Mouse (Mus musculus): ENCODE measurements around the gene Olfr611. TPM values are rescaled to one million over a fixed set of nuclear protein-coding genes. Genes with fewer than 3 reads are reported as not detected.
"Not testable (repeated sequence)": the region's sequence is repeated elsewhere in the genome, so short reads cannot be mapped to it uniquely, and the experiment has no call there.

The Olfr611 gene
- not detected in 2 replicates for polyA plus RNA-seq (2014; fragmentation: Nextera tagmentation; extraction: Ambion mirVana)

DNA sequence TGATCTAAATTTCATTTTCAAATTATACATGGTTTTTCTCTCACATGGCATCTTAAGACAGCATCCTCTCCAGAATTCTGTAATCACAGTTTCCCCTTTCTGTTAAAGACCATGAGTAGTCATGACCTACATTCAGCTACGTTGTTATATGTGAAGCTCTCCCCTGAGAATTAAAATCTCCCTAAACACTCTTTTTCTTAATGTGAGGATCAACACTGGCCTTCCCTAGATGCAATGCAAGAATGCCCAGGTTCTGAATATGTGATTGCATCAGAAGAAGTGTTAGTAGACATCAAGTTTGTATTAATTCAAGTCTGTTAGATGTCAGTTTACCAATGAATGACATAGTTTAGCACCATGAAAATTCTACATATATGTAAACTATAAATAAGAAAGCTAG is at the start of gene Olfr611:
Olfr611 (minus strand) TSS at position 101 of the 400 bp plus-strand sequence.
- not testable (repeated sequence) for H3K4me1 ChIP-seq (replicated peaks; ENCODE audit: control insufficient read depth, insufficient read depth, low read length); H3K4me3 ChIP-seq (ENCODE audit: low read depth, low read length); H3K4me2 ChIP-seq (ENCODE audit: low read length); H3K36me3 ChIP-seq (ENCODE audit: control insufficient read depth, insufficient read depth, low read length); DNase-seq (ENCODE audit: low spot score); H3K9me3 ChIP-seq (ENCODE audit: control insufficient read depth, low read length); ATAC-seq (replicated peaks; ENCODE audit: low FRiP score, low TSS enrichment, low read depth); H3K27ac ChIP-seq (ENCODE audit: low read depth); H3K9ac ChIP-seq (ENCODE audit: low read length); H3K27me3 ChIP-seq (replicated peaks; ENCODE audit: control insufficient read depth, insufficient read depth, low read length)
- 67% methylated on average over 1 of the region's 1 CpGs for WGBS

DNA sequence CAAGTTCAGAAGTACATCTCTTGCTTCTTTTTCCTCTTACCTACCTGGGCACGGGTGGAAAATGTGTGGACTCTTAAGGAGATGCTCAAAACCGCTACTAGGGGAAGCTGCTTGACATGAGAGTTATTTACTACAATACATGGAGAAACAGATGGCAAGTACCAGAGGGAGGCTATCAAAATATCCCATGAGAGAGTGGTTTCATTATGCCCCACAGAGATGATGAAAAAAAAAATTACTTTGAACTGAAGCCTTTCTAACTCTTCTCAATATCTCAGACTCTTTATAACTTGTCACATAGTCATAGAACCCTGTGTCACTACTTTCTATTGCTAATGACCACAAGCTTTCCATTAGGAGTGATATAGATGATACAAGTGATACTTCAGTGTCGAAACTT is 48.4 kb upstream of the Olfr611 start, which contains the start of gene Olfr616:
Olfr616 (minus strand) TSS at position 101 of the 400 bp plus-strand sequence.
- ATAC-seq (replicated peaks; ENCODE audit: low FRiP score, low TSS enrichment, low read depth) (no peak), DNase-seq (ENCODE audit: low spot score) (no peak)
- Histone ChIP-seq H3K9ac (ENCODE audit: low read length) (no peak within 1 kb of the TSS), H3K4me2 (ENCODE audit: low read length) (no peak within 1 kb of the TSS), H3K27ac (ENCODE audit: low read depth) (no peak within 1 kb of the TSS), H3K36me3 (ENCODE audit: control insufficient read depth, insufficient read depth, low read length) (no peaks in the 10 kb centered on the region), H3K9me3 (ENCODE audit: control insufficient read depth, low read length) (no peaks in the 10 kb centered on the region), H3K27me3 (replicated peaks; ENCODE audit: control insufficient read depth, insufficient read depth, low read length) (no peaks in the 10 kb centered on the region), H3K4me1 (replicated peaks; ENCODE audit: control insufficient read depth, insufficient read depth, low read length) (no peaks in the 10 kb centered on the region), H3K4me3 (ENCODE audit: low read depth, low read length) (no peak within 1 kb of the TSS)
- WGBS = 83% methylated on average over 3 of the region's 3 CpGs

DNA sequence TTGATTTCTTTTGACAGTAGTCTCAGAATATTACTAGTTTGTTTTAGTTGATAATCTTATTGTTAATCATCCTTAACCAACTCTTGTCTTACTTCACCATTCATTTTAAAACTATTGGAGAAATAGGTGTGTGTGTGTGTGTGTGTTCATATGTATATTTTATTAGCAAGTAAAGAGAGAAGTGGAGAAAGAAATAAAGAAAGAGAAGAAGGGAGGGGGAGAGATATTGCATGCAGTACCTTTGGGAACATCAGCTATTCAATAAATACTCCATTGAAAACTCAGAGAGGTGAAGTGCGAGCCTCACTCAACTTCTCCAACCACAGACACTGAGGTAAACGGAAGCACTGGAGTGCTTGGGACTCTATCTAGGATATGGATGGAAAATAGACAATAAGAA is 35.1 kb upstream of the Olfr611 start, which contains the start of gene Olfr615:
Olfr615 (plus strand) TSS at position 301 of the 400 bp plus-strand sequence.
- ATAC-seq (replicated peaks; ENCODE audit: low FRiP score, low TSS enrichment, low read depth) (no peak), DNase-seq (ENCODE audit: low spot score) (no peak)
- no peak within 1 kb of the TSS for H3K4me3 ChIP-seq (ENCODE audit: low read depth, low read length)
- no peaks in the 10 kb centered on the region for H3K9me3 ChIP-seq (ENCODE audit: control insufficient read depth, low read length)
- no peaks in the 10 kb centered on the region for H3K36me3 ChIP-seq (ENCODE audit: control insufficient read depth, insufficient read depth, low read length)
- no peaks in the 10 kb centered on the region for H3K4me1 ChIP-seq (replicated peaks; ENCODE audit: control insufficient read depth, insufficient read depth, low read length)
- no peak within 1 kb of the TSS for H3K27ac ChIP-seq (ENCODE audit: low read depth)
- no peaks in the 10 kb centered on the region for H3K27me3 ChIP-seq (replicated peaks; ENCODE audit: control insufficient read depth, insufficient read depth, low read length)
- 90% methylated on average over 2 of the region's 2 CpGs for WGBS
- H3K9ac ChIP-seq (ENCODE audit: low read length) = no peak within 1 kb of the TSS
- no peak within 1 kb of the TSS for H3K4me2 ChIP-seq (ENCODE audit: low read length)

DNA sequence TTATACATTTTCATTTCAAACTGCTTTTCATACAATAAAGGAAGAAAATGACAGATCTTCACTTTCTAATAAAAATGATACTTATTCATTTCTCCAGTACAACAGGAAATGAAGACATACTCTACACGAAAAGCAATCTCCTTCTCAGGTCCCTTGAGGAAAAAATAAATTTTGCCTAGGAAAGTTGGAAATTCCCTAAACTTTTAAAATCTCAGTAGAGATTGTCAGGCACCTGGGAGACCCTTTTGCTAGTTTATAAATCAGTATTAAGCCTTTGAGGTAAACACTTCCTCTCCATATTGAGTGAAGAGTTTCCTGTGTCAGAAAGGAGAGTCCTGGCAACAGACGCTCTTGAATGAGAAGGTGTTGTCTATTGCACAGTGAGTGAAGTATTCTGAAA is 27.1 kb upstream of the Olfr611 start, which contains the start of gene Olfr613:
Olfr613 (plus strand) TSS at position 301 of the 400 bp plus-strand sequence.
- Histone ChIP-seq H3K27ac (ENCODE audit: low read depth) (no peak within 1 kb of the TSS), H3K9ac (ENCODE audit: low read length) (no peak within 1 kb of the TSS), H3K4me1 (replicated peaks; ENCODE audit: control insufficient read depth, insufficient read depth, low read length) (no peaks in the 10 kb centered on the region), H3K27me3 (replicated peaks; ENCODE audit: control insufficient read depth, insufficient read depth, low read length) (no peaks in the 10 kb centered on the region), H3K4me2 (ENCODE audit: low read length) (no peak within 1 kb of the TSS), H3K36me3 (ENCODE audit: control insufficient read depth, insufficient read depth, low read length) (no peaks in the 10 kb centered on the region), H3K9me3 (ENCODE audit: control insufficient read depth, low read length) (no peaks in the 10 kb centered on the region), H3K4me3 (ENCODE audit: low read depth, low read length) (no peak within 1 kb of the TSS)
- WGBS = 82% methylated on average over 2 of the region's 2 CpGs
- ATAC-seq (replicated peaks; ENCODE audit: low FRiP score, low TSS enrichment, low read depth) = no peak
- DNase-seq (ENCODE audit: low spot score) = no peak

DNA sequence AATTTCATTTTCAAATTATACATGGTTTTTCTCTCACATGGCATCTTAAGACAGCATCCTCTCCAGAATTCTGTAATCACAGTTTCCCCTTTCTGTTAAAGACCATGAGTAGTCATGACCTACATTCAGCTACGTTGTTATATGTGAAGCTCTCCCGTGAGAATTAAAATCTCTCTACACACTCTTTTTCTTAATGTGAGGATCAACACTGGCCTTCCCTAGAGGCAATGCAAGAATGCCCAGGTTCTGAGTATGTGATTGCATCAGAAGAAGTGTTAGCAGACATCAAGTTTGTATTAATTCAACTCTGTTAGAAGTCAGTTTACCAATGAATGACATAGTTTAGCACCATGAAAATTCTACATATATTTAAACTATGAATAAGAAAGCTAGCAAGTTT is 22.0 kb upstream of the Olfr611 start, which contains the start of gene Olfr612:
Olfr612 (minus strand) TSS at position 101 of the 400 bp plus-strand sequence.
- not testable (repeated sequence) for ATAC-seq (replicated peaks; ENCODE audit: low FRiP score, low TSS enrichment, low read depth); H3K27me3 ChIP-seq (replicated peaks; ENCODE audit: control insufficient read depth, insufficient read depth, low read length); H3K4me3 ChIP-seq (ENCODE audit: low read depth, low read length); H3K9ac ChIP-seq (ENCODE audit: low read length); H3K4me2 ChIP-seq (ENCODE audit: low read length); H3K36me3 ChIP-seq (ENCODE audit: control insufficient read depth, insufficient read depth, low read length); H3K4me1 ChIP-seq (replicated peaks; ENCODE audit: control insufficient read depth, insufficient read depth, low read length); H3K9me3 ChIP-seq (ENCODE audit: control insufficient read depth, low read length); H3K27ac ChIP-seq (ENCODE audit: low read depth); DNase-seq (ENCODE audit: low spot score)
- 80% methylated on average over 2 of the region's 2 CpGs for WGBS

DNA sequence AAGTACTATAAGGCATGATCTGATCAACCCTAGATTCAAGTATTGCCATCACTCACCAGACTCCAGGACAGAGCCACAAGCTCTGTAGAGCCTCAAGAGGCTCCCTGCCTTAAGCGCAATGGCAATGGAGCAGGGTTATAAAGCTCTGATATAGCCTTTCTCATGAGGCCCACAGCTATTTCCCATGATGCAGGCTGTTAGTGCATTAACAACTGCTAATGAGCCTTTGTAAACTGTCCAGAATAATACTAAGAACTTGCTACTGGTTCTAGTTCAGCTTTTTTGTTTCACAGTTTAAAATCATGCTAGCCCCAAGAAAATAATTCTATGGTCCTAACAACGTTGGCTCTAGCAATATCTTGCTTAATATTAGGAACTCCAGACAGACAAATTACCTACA is 8.6 kb downstream of the Olfr611 start, which contains the start of gene Olfr610:
Olfr610 (minus strand) TSS at position 101 of the 400 bp plus-strand sequence.
- no peaks in the 10 kb centered on the region for H3K27me3 ChIP-seq (replicated peaks; ENCODE audit: control insufficient read depth, insufficient read depth, low read length)
- no peak within 1 kb of the TSS for H3K9ac ChIP-seq (ENCODE audit: low read length)
- H3K9me3 ChIP-seq (ENCODE audit: control insufficient read depth, low read length) = no peaks in the 10 kb centered on the region
- H3K4me3 ChIP-seq (ENCODE audit: low read depth, low read length) = no peak within 1 kb of the TSS
- ATAC-seq (replicated peaks; ENCODE audit: low FRiP score, low TSS enrichment, low read depth) (no peak), DNase-seq (ENCODE audit: low spot score) (no peak)
- H3K4me2 ChIP-seq (ENCODE audit: low read length) = no peak within 1 kb of the TSS
- H3K36me3 ChIP-seq (ENCODE audit: control insufficient read depth, insufficient read depth, low read length) = no peaks in the 10 kb centered on the region
- no peak within 1 kb of the TSS for H3K27ac ChIP-seq (ENCODE audit: low read depth)
- WGBS = 82% methylated on average over 2 of the region's 2 CpGs
- no peaks in the 10 kb centered on the region for H3K4me1 ChIP-seq (replicated peaks; ENCODE audit: control insufficient read depth, insufficient read depth, low read length)

DNA sequence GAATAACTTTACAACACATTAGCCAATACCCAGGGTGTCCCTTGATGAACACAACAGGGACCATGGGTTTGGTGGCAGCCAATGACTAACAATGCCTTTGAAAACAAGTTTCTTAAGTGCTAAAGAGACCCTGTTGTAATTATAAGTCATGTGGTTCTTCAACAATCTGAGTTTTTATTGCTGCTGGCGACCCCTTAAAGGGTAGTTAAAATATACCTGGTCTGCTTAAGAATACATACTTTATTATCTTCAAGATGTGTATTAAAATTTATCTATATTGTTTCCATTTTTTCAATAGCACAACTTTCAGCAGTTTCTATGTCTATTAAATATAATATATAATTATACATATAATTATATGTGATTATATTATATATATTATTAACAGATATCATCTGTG is 22.7 kb downstream of the Olfr611 start, which contains the start of gene Olfr609:
Olfr609 (minus strand) TSS at position 101 of the 400 bp plus-strand sequence.
- Histone ChIP-seq H3K9ac (ENCODE audit: low read length) (no peak within 1 kb of the TSS), H3K27me3 (replicated peaks; ENCODE audit: control insufficient read depth, insufficient read depth, low read length) (no peaks in the 10 kb centered on the region), H3K4me1 (replicated peaks; ENCODE audit: control insufficient read depth, insufficient read depth, low read length) (no peaks in the 10 kb centered on the region), H3K4me2 (ENCODE audit: low read length) (no peak within 1 kb of the TSS), H3K4me3 (ENCODE audit: low read depth, low read length) (no peak within 1 kb of the TSS), H3K27ac (ENCODE audit: low read depth) (no peak within 1 kb of the TSS), H3K36me3 (ENCODE audit: control insufficient read depth, insufficient read depth, low read length) (no peaks in the 10 kb centered on the region), H3K9me3 (ENCODE audit: control insufficient read depth, low read length) (no peaks in the 10 kb centered on the region)
- 51% methylated on average over 1 of the region's 1 CpGs for WGBS
- ATAC-seq (replicated peaks; ENCODE audit: low FRiP score, low TSS enrichment, low read depth) = no peak
- DNase-seq (ENCODE audit: low spot score) = no peak

DNA sequence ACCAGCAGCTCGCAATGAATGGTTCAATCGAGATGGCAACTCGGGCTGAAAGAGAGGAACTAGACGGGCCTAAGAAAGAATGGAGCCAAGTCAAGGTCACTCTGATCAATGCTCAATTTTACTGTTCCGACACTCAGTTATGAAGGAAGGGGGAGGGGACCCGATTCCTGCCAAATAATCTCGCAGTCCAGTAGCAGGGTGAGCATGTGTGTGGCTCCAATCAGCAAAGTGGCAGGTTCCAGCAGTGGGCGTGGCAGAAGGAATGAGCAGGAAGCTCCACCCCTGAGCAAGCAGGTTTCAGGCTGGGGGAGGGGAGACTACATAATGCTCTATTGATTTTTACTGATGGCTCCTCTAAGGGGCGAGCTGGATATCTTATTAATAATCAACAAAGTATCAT is 43.5 kb downstream of the Olfr611 start:
- H3K27me3 ChIP-seq (replicated peaks; ENCODE audit: control insufficient read depth, insufficient read depth, low read length); ATAC-seq (replicated peaks; ENCODE audit: low FRiP score, low TSS enrichment, low read depth); H3K4me2 ChIP-seq (ENCODE audit: low read length); H3K27ac ChIP-seq (ENCODE audit: low read depth); H3K9ac ChIP-seq (ENCODE audit: low read length); H3K4me1 ChIP-seq (replicated peaks; ENCODE audit: control insufficient read depth, insufficient read depth, low read length); H3K4me3 ChIP-seq (ENCODE audit: low read depth, low read length); H3K36me3 ChIP-seq (ENCODE audit: control insufficient read depth, insufficient read depth, low read length); DNase-seq (ENCODE audit: low spot score); H3K9me3 ChIP-seq (ENCODE audit: control insufficient read depth, low read length): not testable (repeated sequence)
- WGBS = 81% methylated on average over 9 of the region's 9 CpGs

DNA sequence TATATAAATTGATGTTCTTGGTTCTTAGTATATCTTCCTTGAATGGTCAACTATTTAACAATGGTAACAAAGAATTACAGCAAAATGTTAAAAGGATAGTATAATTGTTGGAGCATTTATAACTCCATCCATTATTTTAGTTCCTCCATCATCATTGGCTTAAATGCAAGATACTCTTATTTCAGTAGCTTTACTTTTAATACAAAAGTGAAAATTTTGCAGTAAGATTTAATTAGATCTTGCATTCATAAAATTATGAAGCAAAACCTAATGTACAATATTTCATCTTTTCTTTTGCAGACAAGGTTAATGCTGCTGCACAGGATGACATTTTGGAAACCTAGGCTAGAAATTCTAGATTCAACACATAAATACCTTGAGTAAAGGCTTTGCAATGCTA is 51.1 kb downstream of the Olfr611 start, which contains the start of gene Olfr608:
Olfr608 (plus strand) TSS at position 301 of the 400 bp plus-strand sequence.
- Histone ChIP-seq H3K9me3 (ENCODE audit: control insufficient read depth, low read length) (no peaks in the 10 kb centered on the region), H3K27ac (ENCODE audit: low read depth) (no peak within 1 kb of the TSS), H3K9ac (ENCODE audit: low read length) (no peak within 1 kb of the TSS), H3K4me3 (ENCODE audit: low read depth, low read length) (no peak within 1 kb of the TSS), H3K36me3 (ENCODE audit: control insufficient read depth, insufficient read depth, low read length) (no peaks in the 10 kb centered on the region), H3K27me3 (replicated peaks; ENCODE audit: control insufficient read depth, insufficient read depth, low read length) (no peaks in the 10 kb centered on the region), H3K4me1 (replicated peaks; ENCODE audit: control insufficient read depth, insufficient read depth, low read length) (no peaks in the 10 kb centered on the region), H3K4me2 (ENCODE audit: low read length) (no peak within 1 kb of the TSS)
- ATAC-seq (replicated peaks; ENCODE audit: low FRiP score, low TSS enrichment, low read depth) (no peak), DNase-seq (ENCODE audit: low spot score) (no peak)
